Mouse (Mus musculus) small intestine, adult 10 weeks (tissue): ENCODE results near the gene Gstp2. TPM values are rescaled to one million over a fixed set of nuclear protein-coding genes. Genes with fewer than 3 reads are reported as not detected.

Experiments used
- polyA plus RNA-seq: library from polyadenylated mRNA; stranded (reverse); fragments of 350-450 nt; fragmentation: Illumina TruSeq; extraction: RNeasy Lipid Tissue Mini Kit (QIAGEN cat#74804); gene quantifications from one replicate; pipeline ENCODE4 v1.2.3, GENCODE M21; 2014; ENCODE audit warnings: low replicate concordance

Gstp2 gene
- 8.5 TPM for polyA plus RNA-seq

GRCm38 (mm10) chr19:4045966-4046865 is at the start of gene Gstp2:
Gene Gstp2 (minus strand): TSS chr19:4046023.

GRCm38 (mm10) chr19:4081394-4081793 is 35.6 kb upstream of the Gstp2 start, which contains the start of gene Cabp2:
Gene Cabp2 (plus strand): TSS chr19:4081578.

GRCm38 (mm10) chr19:4059069-4059740 is 13.4 kb upstream of the Gstp2 start, which contains the start of gene Gstp3:
Gene Gstp3 (minus strand): TSS chr19:4059569.

DNA sequence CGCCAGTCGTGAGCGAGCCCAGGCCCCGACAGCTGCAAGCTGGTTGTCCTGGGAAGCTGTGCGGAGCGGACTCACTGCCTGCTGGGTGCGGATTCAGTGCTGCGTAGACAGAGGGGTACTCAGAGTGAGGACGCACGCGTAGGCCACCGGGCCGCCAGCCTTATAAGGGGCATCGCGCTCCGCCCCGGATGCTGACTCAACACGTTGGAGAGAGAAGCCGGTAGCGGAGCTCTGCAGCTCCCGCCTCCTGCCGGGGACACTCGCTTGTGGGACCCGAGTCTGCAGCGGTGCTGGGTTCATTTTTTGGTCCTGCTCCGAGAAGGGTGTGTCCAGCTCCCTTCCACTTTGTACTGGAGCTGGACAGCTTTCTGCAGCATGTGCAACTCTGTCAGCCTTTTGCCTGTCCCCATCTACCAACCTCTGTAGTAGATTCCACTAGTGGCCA is 8.0 kb downstream of the Gstp2 start, which contains the start of gene Gstp1:
Gene Gstp1, minus strand, starts transcription at position 198 of the 445 bp plus-strand sequence.

GRCm38 (mm10) chr19:4012432-4013022 is 33.3 kb downstream of the Gstp2 start, which contains the start of gene Ndufv1:
Gene Ndufv1 (minus strand): TSS chr19:4012806.

DNA sequence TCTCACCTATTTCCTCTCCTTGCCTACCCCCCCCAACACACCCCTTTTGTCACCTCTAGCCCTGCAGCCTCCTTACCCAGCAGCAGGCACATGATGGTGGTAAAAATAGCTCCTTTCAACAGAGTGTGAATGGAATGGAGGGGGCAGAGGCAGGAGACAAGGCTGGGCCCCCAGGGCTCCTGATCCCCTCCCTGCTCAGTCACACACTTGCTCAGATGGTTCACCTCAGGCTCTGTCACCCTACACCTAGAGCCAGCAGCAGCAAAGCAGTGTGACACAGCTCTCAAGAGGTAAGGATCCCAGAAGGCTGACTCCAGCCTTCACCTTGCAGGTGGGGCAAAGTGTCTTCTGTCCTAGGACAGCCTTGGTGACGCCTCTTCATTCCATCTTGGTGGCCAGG is 42.7 kb downstream of the Gstp2 start, which contains the start of gene Doc2g:
Gene Doc2g, plus strand, starts transcription at position 202 of the 400 bp plus-strand sequence.

GRCm38 (mm10) chr19:4000119-4000900 is 45.5 kb downstream of the Gstp2 start, which contains the start of the genes Nudt8 and Gm49405:
Gene Nudt8 (plus strand): TSS chr19:4000580.
Gene Gm49405 (plus strand): TSS chr19:4000626.

DNA sequence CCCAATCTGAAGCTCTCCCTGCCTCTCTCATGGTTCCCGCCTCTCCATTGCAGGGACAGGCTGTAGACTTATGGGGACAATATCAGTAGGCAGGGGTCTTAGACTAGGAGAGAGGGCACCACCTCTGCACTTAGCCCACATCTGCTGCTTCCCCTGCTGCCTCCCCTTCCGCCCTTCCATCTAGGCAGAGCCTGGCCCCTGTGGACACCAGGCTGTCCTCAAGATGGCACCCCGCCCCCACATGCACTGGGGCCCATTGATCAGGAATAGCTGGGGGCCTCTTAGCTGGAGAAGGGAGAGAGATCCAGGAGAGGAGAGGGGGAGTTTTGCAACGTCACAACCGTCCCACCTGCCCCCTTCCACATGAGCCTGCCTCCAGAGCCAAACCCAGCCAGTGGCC is 53.4 kb downstream of the Gstp2 start, which contains the start of gene Tbx10:
Gene Tbx10, plus strand, starts transcription at position 337 of the 400 bp plus-strand sequence.

Other genes with a start within 250 kb of the Gstp2 start
- 266 TPM for gene Chka, start 194.2 kb downstream of the Gstp2 start, polyA plus RNA-seq
- 1.8 TPM for gene Tcirg1, start 138.9 kb downstream of the Gstp2 start, polyA plus RNA-seq
- 0.63 TPM for gene Ndufs8, start 133.2 kb downstream of the Gstp2 start, polyA plus RNA-seq
- 1.9 TPM for gene Aldh3b1, start 116.2 kb downstream of the Gstp2 start, polyA plus RNA-seq
- 0.33 TPM for gene Unc93b1, start 110.8 kb downstream of the Gstp2 start, polyA plus RNA-seq
- gene Aldh3b3, start 87.4 kb downstream of the Gstp2 start, polyA plus RNA-seq, result not detected
- not detected for gene Aldh3b2, start 73.7 kb downstream of the Gstp2 start, polyA plus RNA-seq
- 5.0 TPM for gene Acy3, start 59.5 kb downstream of the Gstp2 start, polyA plus RNA-seq
- not detected for gene Tbx10, start 53.3 kb downstream of the Gstp2 start, polyA plus RNA-seq
- not detected for gene Nudt8, start 45.4 kb downstream of the Gstp2 start, polyA plus RNA-seq
- 0.19 TPM for gene Gm49405, start 45.4 kb downstream of the Gstp2 start, polyA plus RNA-seq
- not detected for gene Doc2g, start 42.7 kb downstream of the Gstp2 start, polyA plus RNA-seq
- gene Ndufv1, start 33.2 kb downstream of the Gstp2 start, polyA plus RNA-seq, result 2.5 TPM
- 15.3 TPM for gene Gstp1, start 8.0 kb downstream of the Gstp2 start, polyA plus RNA-seq
- gene Gstp3, start 13.5 kb upstream of the Gstp2 start, polyA plus RNA-seq, result not detected
- gene Cabp2, start 35.6 kb upstream of the Gstp2 start, polyA plus RNA-seq, result not detected
- gene Cdk2ap2, start 51.2 kb upstream of the Gstp2 start, polyA plus RNA-seq, result 2.9 TPM
- gene Pitpnm1, start 54.0 kb upstream of the Gstp2 start, polyA plus RNA-seq, result 0.93 TPM
- not detected for gene Aip, start 79.8 kb upstream of the Gstp2 start, polyA plus RNA-seq
- gene Gpr152, start 93.8 kb upstream of the Gstp2 start, polyA plus RNA-seq, result not detected
- 0.71 TPM for gene Cabp4, start 98.0 kb upstream of the Gstp2 start, polyA plus RNA-seq
- gene Coro1b, start 102.6 kb upstream of the Gstp2 start, polyA plus RNA-seq, result 9.9 TPM
- gene Ptprcap, start 107.6 kb upstream of the Gstp2 start, polyA plus RNA-seq, result 1.9 TPM
- 1.9 TPM for gene Rps6kb2, start 117.3 kb upstream of the Gstp2 start, polyA plus RNA-seq
- gene Carns1, start 129.5 kb upstream of the Gstp2 start, polyA plus RNA-seq, result 0.67 TPM
- 0.56 TPM for gene Tbc1d10c, start 145.3 kb upstream of the Gstp2 start, polyA plus RNA-seq
- gene Ppp1ca, start 146.0 kb upstream of the Gstp2 start, polyA plus RNA-seq, result 39.0 TPM
- 1.7 TPM for gene Rad9a, start 155.6 kb upstream of the Gstp2 start, polyA plus RNA-seq
- gene Clcf1, start 168.2 kb upstream of the Gstp2 start, polyA plus RNA-seq, result 0.33 TPM
- not detected for gene AC109138.7, start 168.3 kb upstream of the Gstp2 start, polyA plus RNA-seq
- gene Pold4, start 185.9 kb upstream of the Gstp2 start, polyA plus RNA-seq, result not detected
- 4.9 TPM for gene Ssh3, start 223.2 kb upstream of the Gstp2 start, polyA plus RNA-seq
- not detected for gene Ankrd13d, start 237.1 kb upstream of the Gstp2 start, polyA plus RNA-seq